Mouse (Mus musculus) heart, adult 2 months (tissue): Measurements from ENCODE around the gene Trip13.

Experiments
- CTCF ChIP-seq: fragments of 200-600 bp; IDR thresholded peaks from 2 replicates; pipeline ENCODE4 v1.8.1; 2022; ENCODE audit warnings: antibody characterized with exemption, mild to moderate bottlenecking, moderate library complexity
- POLR2A ChIP-seq: fragments of 200-500 bp; IDR thresholded peaks from 2 replicates; pipeline ENCODE4 v1.6.1; 2011; ENCODE audit warnings: mild to moderate bottlenecking, low read depth, low read length, control low read depth; ENCODE audit not compliant: insufficient read depth

DNA sequence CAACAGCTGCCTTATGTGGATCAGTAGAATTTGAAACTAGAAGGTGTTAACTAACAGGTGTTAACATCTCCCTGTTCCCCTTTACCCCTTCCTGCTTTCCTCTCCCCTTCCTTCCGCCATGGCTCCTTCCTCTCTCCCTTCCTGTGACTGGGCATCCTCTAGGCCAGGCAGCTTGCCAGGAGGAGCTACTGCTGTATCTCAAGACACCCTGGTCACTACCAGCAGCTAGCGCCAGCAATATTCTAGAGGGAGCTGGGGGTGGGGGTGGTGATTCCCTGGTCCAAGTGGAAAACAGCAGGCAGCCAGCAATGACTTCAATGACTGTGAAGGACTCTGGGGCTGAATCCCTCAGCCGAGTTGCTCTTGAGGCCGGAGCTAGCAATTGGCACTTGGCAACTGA lies 51.9 kb downstream of the Trip13 start:
- TF ChIP-seq POLR2A (no peak), CTCF (no peak)
